Mouse (Mus musculus) lung, adult 2 months (tissue): ENCODE results near the gene Kcnh4.

Source experiments
- CTCF ChIP-seq: fragments of 200-500 bp; IDR thresholded peaks from 2 replicates; pipeline ENCODE4 v1.5.1; 2011; ENCODE audit warnings: mild to moderate bottlenecking, low read length, control low read depth; ENCODE audit not compliant: insufficient read depth
- POLR2A ChIP-seq: fragments of 200-500 bp; IDR thresholded peaks from 2 replicates; pipeline ENCODE4 v1.6.1; 2011; ENCODE audit warnings: low read depth, mild to moderate bottlenecking, control low read depth, low read length, borderline replicate concordance; ENCODE audit errors: extremely low read depth

GRCm38 (mm10) chr11:100754021-100754692 lies 5.6 kb downstream of the Kcnh4 start:
- TF ChIP-seq CTCF = no peak
- TF ChIP-seq POLR2A = no peak
